Mouse (Mus musculus) E14TG2a.4 (cell line): Measurements from ENCODE around the gene Cyp2c68.

Experiments
- CTCF ChIP-seq: conservative IDR thresholded peaks from 2 replicates; pipeline ENCODE4 v1.5.1; 2014; ENCODE audit warnings: low read length
- POU5F1 ChIP-seq: IDR thresholded peaks from 2 replicates; pipeline ENCODE4 v1.6.1; 2014; ENCODE audit warnings: low read length, borderline replicate concordance

GRCm38 (mm10) chr19:39648938-39649337 lies 91.9 kb downstream of the Cyp2c68 start, which contains the start of gene Cyp2c67:
- TF ChIP-seq CTCF (no peak), POU5F1 (no peak)
